Mouse (Mus musculus): ENCODE measurements around the gene Hist2h2be.
"Not testable (repeated sequence)": the region's sequence is repeated elsewhere in the genome, so short reads cannot be mapped to it uniquely, and the experiment has no call there.

Gene Hist2h2be

DNA sequence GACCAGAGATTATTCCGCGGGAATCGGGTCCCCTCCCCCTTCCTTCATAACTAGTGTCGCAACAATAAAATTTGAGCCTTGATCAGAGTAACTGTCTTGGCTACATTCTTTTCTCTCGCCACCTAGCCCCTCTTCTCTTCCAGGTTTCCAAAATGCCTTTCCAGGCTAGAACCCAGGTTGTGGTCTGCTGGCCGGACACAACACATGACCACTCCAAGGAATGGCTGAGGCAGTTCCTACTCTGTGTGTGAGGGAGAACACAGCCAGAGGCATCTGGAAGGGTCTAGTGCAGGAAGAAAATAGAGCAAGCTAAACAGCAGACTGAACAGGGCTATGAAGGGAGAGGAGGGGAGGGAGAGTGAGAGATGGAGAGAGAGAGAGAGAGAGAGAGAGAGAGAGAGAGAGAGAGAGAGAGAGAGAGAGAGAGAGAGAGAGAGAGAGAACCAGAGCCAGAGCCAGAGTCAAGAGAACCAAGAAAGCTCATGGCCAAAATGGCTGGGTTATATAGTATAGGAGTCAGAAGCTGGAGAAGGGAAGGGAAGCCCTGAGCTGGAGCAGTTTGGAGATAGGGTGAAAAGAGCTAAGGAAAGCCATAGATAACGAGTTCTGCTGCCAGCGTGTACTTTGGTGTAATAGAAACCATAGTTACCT lies 22.2 kb upstream of the Hist2h2be start:
- not testable (repeated sequence) for DNase-seq (ENCODE audit: low spot score in 2 of 2)

DNA sequence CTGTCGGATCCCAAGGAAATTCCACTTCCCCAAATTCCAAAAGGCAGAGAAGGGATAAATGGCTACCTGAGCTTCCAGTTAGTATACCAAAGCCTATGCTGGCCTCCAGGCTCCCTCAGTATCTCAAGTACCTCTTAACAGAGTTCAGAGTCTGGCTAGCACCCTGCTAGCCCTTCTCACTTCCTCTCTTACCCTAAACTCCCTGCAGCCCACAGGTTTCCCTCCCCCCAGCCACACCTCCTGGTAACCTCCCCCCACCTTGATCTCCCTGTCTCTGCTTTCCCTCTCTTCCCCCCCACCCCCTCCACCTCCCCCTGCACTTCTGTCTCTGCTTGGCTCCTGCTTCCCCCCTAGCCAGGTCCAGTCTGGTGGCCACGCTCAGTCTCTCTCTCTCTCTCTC lies 21.2 kb upstream of the Hist2h2be start:
- DNase-seq (ENCODE audit: low spot score in 2 of 2): no peak

DNA sequence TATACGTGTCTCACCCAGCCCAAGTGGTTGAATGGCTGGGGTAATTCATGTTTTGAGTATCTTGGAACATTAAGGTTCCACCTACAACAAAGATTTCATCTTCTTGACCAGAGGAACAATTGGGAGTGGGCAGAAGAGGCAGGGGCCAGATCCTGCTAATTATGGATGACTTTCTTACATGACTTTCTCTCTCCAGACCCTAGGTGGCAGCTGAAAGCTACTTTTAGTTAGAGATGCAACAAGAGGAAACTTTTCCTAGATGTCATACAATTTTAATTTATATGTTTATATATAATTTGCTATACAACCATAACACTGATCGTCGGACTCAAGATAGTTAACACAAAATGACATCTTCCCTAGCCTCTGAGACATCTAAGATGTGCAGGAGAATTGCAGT lies 13.1 kb upstream of the Hist2h2be start:
- no peak for DNase-seq (ENCODE audit: low spot score in 2 of 2)

DNA sequence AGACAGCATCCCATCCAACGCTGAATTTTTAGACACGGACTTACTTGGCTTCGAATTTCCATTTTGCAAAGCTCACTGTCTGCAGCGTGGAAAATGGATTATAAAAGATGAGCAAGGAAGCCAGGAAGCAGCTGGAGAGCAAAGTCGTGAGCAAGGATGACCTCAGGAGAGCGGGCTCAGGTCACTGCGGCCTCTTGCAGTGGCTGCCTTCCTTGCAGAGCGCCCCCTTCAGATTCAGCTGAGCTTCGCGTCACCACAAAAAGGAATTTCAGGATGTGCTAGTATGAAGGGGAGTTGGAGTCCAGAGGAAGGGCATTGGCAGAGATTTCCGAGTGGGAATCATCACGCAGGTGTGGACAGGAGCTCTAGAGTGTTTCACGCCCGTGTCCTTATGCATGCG lies 11.7 kb upstream of the Hist2h2be start:
- no peak for DNase-seq (ENCODE audit: low spot score in 2 of 2)

DNA sequence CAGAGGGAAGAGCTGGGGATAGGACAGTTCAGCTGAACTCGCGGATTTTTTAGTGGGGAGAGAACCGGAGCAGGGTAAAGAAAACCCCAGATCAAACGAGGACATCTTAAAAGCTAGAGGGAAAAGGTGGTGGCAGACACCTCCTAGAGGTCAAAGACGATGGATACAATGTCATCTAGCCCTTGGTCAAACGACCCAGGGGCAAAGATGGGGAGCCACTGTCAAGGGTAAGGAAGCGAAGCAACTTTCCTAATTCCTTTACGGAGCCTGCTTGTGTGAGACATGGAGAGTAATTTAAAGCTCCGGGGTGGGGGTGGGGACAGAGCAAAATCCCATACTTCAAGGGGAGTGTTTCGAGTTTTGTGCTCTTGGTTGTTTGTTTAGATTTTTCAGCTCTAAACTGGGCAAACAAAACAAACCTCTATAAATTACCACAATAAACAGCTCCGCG lies 1.7 kb upstream of the Hist2h2be start:
- DNase-seq (ENCODE audit: low spot score in 2 of 2): peak in 1 of 2 experiments; percentile 46

DNA sequence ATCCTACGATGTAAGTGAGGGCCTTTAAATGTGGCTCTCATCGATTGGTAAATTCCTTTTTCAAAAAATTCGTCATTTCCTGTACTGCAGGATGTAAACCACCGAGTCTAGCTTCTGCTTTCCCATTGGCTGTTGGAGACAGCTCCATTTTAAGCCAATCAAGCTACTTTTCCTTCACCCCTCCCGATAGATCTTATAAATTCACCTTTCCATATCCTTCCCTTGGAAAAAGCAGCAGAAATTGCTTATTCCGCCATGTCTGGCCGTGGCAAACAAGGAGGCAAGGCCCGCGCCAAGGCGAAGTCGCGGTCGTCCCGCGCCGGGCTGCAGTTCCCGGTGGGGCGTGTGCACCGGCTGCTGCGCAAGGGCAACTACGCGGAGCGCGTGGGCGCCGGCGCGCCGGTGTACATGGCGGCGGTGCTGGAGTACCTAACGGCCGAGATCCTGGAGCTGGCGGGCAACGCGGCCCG lies 1.2 kb upstream of the Hist2h2be start, which contains the start of the genes Bola1 and Hist2h2ab:
TSS of gene Bola1 (minus strand) at position 49 of the 470 bp plus-strand sequence.
TSS of gene Hist2h2ab (plus strand) at position 205 of the 470 bp plus-strand sequence.
- DNase-seq (ENCODE audit: low spot score in 2 of 2): peak; percentile 74 to 84

DNA sequence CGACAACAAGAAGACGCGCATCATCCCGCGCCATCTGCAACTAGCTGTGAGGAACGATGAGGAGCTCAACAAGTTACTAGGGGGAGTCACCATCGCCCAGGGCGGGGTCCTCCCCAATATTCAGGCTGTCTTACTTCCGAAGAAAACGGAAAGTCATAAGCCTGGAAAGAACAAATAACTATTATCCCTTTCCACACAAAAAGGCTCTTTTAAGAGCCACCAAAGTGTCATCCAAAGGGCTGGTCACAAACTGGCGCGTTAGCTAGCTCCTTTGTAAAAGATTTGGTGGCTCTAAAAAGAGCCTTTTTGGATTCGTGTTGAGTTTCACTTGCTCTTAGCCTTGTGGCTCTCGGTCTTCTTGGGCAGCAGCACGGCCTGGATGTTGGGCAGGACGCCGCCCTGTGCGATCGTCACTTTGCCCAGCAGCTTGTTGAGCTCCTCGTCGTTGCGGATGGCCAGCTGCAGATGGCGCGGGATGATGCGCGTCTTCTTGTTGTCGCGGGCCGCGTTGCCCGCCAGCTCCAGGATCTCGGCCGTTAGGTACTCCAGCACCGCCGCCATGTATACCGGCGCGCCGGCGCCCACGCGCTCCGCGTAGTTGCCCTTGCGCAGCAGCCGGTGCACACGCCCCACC lies 671 bp upstream of the Hist2h2be start:
- not testable (repeated sequence) for DNase-seq (ENCODE audit: low spot score in 2 of 2)

DNA sequence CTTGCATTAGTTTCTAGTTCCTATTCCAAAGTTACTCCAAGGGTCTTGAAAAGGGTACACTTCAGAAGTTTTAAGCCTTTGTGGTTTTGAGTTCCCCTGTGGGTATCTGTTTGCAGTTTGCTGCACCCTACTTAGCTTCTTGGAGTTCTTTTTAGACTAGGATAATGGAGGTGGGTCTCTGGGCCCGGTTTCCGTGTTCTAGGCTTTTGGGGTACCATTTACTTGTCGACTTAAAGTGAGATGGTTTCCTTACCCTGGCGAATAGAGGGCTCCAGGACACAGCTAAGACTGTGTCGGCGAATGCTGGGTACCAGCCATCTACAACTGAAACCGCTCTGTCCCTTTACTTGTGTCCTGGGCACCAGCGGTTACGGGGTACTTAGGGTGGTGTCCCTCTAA lies 720 bp downstream of the Hist2h2be start:
- DNase-seq (ENCODE audit: low spot score in 2 of 2): peak; percentile 8 to 23

DNA sequence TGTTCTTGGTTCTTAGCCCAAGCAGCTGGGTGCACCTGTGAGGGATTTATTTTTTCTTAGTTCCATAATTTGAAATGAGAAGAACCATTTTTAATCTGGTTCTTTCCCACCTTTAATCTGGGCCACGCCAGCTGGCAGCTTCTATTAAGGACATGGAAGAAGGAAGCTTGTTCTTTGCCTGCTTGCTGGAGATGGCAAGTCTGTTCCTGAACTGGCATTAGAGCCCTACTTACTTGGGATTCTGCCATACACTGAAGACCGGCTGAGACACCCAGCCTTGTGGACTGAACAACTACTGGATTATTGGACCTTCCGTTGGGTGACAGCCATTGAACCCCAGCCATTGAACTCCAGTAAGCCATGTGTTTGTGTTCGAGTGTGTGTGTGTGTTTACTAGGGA lies 1.9 kb downstream of the Hist2h2be start:
- no peak for DNase-seq (ENCODE audit: low spot score in 2 of 2)

DNA sequence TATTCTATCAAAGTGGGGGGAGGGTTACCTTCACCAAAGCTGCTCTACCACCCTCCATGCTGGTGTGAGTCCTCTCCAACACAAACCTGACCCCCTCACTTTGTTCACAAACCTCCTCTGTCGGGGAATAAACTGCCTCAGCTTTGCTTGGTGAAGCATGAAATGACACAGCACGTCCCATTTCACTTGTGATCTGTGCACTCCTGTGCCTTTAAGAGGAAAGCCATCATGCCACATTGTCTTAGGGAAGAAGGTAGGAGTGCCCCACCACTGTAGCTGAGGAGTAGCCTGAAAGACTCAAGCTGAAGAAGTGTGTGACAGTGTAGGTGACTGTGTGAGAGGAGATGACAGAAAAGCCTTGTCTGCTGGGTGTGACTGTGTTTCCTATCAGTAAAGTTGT lies 4.5 kb downstream of the Hist2h2be start:
- no peak for DNase-seq (ENCODE audit: low spot score in 2 of 2)

DNA sequence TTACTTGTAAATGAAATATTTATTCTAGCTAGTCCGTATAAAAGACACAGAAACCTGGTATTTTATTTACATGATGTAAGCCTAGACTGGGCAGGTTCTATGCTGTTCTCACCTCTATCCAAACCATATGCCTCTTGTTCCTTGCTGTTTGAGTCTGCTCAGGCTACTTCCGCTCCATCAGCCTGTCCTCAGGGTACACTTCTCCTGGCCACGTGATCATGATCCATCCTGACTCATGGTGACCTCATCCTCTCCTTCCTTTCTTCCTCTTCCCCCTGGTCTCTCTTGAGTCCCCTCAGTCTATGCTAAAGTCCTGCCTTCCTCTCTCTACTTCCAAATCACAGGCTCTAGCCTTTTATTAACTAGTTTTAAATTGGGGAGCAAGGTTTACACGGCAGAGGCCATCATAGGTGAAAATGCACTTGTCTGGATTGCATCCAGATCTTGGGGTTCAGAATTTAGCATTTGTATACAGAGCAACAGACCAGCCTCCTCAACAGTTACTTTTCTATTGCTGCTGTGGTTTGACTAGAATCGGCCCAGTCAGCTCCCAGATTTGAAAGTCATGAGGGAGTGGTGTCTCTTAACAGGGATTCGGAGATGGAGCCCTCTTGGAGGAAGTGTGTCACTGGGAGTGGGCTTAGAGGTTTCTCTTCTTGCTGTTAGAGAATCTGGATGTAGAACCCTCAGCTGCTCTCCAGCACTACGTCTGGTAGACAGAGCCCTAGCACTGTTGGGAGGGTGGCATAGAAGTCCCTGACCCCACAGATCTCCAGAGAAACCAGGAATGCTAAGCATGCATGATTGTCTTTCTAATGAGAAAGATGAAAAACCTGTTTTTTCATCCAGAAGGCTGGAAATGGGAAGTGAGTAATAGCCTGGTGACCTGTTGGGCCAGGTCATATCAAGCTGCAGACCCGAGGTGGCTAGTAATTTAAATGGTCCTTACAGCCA lies 6.1 kb downstream of the Hist2h2be start:
- no peak for DNase-seq (ENCODE audit: low spot score in 2 of 2)

DNA sequence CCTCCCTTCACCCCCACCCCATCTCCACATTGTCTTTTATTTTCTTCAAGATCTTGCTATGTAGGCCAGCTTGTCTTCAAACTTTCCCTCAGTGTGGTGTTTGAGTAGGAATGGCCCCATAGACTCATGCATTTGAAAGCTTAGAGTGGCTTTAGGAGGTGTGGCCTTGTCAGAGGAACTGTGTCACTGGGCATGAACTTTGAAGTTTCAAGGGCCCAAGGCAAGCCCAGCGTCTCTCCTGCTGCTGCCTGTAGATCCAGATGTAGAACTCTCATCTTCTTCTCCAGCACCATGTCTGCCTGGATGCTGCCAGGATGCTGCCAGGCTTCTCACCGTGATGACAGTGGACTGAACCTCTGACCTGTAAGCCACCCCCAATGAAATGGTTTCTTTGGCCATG lies 7.9 kb downstream of the Hist2h2be start:
- DNase-seq (ENCODE audit: low spot score in 2 of 2): no peak

DNA sequence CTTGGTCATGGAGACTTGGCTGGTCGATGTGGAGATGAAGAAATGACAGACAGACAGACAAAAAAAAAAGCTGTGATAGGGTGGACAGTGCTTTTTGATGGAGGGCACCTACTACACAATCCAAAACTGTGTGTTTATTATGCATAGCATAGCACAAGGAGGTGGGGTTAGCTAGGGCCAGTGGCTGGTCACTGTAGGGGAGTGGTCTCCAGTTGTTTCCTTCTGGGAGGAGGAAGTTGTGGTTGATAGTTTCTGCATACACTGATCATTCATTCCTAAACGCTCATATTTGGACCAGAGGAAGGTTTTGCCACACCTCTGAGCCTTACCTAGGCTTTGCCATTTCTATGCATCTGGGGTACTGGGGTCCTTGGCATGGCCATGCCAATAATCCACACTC lies 9.5 kb downstream of the Hist2h2be start:
- DNase-seq (ENCODE audit: low spot score in 2 of 2): no peak

DNA sequence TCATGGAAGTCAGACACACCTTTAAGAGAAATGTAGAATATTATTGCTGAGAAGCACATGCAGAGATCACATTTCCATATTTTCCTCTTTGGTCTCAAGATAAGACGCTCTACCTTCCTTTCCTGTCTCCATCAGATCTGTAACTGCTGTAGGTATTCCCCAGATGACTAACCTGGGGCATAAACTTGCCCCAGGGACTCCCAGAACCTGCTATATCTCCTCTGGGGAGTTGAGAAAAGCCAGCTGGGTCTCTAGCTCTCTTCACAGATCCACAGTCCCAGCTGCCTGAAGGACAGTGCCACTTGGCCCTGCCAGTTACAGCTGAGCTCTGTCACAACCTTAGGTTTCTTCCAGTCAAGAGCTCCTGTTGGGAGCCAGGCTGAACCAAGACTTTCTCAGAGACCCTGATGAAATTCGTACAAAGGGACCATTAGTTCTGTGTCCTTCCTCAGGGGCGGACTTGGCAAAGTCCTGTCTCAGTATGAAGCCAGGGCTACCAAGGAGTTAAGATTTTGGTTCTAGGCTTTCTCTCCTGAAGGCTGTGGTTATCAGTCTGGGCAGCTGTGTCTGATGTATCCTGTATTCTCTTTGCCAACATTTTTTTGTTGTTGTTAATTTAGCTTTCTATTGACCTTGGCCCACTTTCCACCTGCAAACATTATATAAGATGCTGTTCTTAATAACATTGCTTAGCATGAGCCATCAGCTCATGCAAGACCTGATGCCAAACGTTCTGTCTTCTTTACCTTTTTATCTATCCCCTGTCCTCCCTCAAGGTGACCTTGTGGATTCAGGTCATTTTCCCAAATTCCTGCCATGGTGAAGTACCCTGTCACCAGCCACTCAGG lies 10.2 kb downstream of the Hist2h2be start:
- no peak for DNase-seq (ENCODE audit: low spot score in 2 of 2)

DNA sequence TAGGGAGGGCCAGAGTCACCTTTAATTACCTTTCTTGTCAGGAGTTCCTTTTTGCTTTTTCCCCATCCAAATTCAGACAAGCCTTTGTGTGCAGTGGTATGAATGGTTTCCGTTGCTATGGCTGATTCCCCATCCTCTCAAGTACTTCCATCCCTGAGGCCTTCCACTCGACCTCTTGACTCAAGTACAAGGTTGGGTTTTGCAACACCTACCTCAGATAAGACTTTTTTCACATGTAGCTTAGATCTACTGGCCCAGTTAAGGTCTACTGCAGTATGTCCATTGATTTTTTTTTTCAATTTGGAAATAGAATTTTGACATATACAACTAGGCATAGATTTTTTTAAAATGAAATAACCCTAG lies 10.8 kb downstream of the Hist2h2be start:
- DNase-seq (ENCODE audit: low spot score in 2 of 2): no peak

DNA sequence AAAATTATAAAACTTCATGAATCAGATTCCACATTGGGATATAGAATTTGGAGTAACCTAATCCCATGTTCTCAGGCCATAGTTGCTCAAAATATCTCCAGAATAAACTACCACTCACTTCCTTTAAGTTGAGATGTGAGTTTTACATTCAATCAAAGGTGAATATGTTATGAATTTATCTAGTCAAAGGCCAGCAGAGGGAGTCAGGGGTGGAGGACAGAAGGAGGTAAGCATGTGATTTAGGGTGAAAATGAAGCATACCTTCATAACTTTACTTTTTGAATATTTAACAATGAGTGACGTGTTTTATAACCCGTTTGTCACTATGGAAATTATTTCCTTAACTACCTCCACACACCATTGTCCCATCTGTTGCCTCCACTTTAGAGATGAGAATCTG lies 14.0 kb downstream of the Hist2h2be start:
- no peak for DNase-seq (ENCODE audit: low spot score in 2 of 2)

DNA sequence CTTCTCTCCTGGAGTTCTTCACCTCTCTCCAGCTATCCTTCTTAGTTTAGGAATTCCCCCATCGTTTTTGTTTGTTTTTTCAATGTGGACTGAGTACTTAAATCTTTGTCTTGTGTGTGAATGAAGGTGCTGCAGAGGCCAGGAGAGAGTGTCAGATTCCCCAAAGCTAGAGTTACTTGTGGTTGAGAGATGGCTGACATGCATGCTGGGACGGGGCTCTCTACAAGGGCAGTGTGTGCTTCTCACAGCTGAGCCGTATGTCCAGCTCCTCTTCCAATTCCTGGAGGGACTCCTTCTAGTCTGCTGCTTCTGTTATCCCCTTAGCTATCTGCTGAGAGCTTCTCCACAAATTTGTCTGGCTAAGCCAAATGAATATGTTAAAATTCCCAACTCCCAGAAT lies 14.9 kb downstream of the Hist2h2be start:
- DNase-seq (ENCODE audit: low spot score in 2 of 2): no peak

DNA sequence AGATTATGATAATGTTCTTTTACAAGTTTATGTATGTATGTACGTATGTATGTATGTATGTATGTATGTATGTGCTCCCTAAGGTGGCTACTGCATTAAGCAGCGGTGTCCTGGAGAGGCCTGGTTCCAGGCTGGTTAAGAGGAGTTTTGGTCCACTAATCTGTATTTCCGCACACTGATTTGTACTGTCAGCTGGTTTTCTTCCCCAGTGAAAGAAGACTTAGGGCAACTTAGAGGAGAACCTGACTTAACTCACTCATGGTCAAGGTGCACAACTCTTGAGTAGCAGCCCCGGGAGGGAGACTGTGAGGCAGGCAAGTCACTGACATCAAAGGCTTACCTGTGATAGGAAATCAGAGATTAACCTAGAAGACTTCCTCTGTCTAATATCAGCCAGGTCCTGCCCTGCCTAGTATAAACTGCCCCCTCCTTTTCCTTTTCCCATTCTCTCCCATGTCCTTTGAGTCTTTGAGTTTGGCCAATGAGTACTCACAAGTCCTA lies 16.0 kb downstream of the Hist2h2be start:
- DNase-seq (ENCODE audit: low spot score in 2 of 2): no peak

DNA sequence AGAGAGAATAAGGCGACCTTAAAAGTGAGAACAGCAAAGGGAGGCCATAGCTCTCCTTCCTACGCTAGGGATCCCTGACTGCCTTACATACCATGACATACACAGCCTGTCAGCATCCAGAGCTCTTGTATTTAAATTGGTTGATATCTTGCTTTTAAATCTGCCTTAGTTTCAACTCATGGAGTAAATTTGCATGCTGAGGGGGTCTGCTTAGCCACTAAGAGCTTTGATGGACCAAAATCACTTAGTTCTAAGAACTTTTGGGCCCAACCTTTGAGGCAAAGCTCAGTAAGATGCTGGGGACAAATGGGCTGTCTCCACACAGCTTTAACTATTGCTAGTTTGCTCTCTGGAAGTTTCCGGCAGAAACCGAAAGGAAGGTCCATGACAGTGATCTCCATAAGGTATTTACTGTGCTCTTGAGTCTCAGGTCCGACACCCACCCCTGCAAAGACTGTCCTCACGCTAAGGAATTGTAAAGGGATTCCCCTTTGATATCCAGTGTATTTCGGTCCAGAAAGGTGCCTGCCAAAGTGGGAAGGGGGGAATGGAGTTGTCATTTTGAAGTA lies 16.5 kb downstream of the Hist2h2be start:
- DNase-seq (ENCODE audit: low spot score in 2 of 2): no peak

DNA sequence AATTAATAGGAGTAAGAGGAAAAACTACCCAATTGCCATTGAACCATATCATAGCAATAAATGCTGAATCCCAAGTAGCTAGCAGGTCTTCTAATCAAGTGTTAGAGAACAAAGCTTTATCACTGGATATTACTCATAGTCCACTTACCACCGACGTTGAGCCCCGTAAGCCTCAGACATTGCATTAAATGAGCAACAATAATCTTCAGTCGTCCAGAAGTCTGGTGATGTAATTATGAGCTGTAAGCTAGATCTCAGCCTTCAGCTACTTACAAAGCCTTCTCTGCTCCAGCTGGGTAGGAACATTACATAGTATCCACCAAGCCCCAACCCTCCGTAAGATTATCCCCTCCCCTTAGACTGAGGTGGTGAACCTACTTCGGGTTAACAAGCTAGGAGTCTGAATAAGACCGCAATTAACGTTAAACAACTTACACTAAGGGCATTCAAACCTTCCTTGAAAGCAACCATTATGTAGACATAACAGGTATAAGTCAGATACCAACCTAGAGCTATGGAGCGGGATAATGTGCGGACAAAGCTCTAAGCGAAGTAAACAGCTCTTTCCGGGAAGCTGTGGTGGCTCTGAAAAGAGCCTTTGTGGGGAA lies 17.1 kb downstream of the Hist2h2be start:
- DNase-seq (ENCODE audit: low spot score in 2 of 2): no peak
